Mouse (Mus musculus) limb, embryonic 11.5 days (tissue): Measurements from ENCODE around the gene Ddx20. TPM values are rescaled to one million over a fixed set of nuclear protein-coding genes. Genes with fewer than 3 reads are reported as not detected.
A peak's percentile ranks its signal among the peaks of the same experiment; 100 is the strongest.

Experiments
- ATAC-seq: fragments of 200-750 bp; cut with Nextera tagmentation; 2 replicates; pipeline ENCODE4 v1.8.0; 2017; ENCODE audit warnings: low read depth; ENCODE audit not compliant: insufficient number of reproducible peaks, low FRiP score, low TSS enrichment
- DNase-seq: peaks from one replicate; pipeline ENCODE4 v3.0.0-alpha.2; 2015; ENCODE audit warnings: low spot score
- H3K27ac ChIP-seq: fragments of 300-500 bp; sonication (generic); replicated peaks from 2 replicates; pipeline ENCODE4 v1.5.1; 2014; ENCODE audit warnings: low read depth, mild to moderate bottlenecking, low read length
- H3K27me3 ChIP-seq: fragments of 300-500 bp; sonication (generic); 2 replicates; pipeline ENCODE4 v1.6.1; 2014; ENCODE audit warnings: mild to moderate bottlenecking, low read length, mixed read lengths; ENCODE audit not compliant: control insufficient read depth, insufficient read depth
- H3K36me3 ChIP-seq: fragments of 300-500 bp; sonication (generic); 2 replicates; pipeline ENCODE4 v1.6.1; 2014; ENCODE audit warnings: mild to moderate bottlenecking, low read length, moderate library complexity, mixed read lengths; ENCODE audit not compliant: control insufficient read depth, insufficient read depth
- H3K4me1 ChIP-seq: fragments of 300-500 bp; sonication (generic); 2 replicates; pipeline ENCODE4 v1.6.1; 2014; ENCODE audit warnings: low read length, mixed read lengths; ENCODE audit not compliant: control insufficient read depth, insufficient read depth
- H3K4me2 ChIP-seq: fragments of 300-500 bp; sonication (generic); 2 replicates; pipeline ENCODE4 v1.6.1; 2014; ENCODE audit warnings: low read depth, mild to moderate bottlenecking, moderate library complexity; ENCODE audit not compliant: severe bottlenecking
- H3K4me3 ChIP-seq: fragments of 300-500 bp; sonication (generic); 2 replicates; pipeline ENCODE4 v1.5.1; 2014; ENCODE audit warnings: low read depth, low read length
- H3K9ac ChIP-seq: fragments of 300-500 bp; sonication (generic); 2 replicates; pipeline ENCODE4 v1.6.1; 2014; ENCODE audit warnings: mild to moderate bottlenecking, low read length
- H3K9me3 ChIP-seq: fragments of 300-500 bp; sonication (generic); 2 replicates; pipeline ENCODE4 v1.6.1; 2016; ENCODE audit warnings: low read length; ENCODE audit not compliant: control insufficient read depth
- WGBS: fragments of 180-500 bp; shearing (Covaris S2); extraction: QIAGEN DNeasy Blood & Tissue Kit; methylation state at CpG from one replicate; pipeline ENCODE4 v1.1.7; 2014; 5-methylcytosine and 5-hydroxymethylcytosine counted together
- polyA plus RNA-seq: library from polyadenylated mRNA; unstranded; fragments of >200 nt; fragmentation: Nextera tagmentation; extraction: Ambion mirVana; gene quantifications from 2 replicates; pipeline ENCODE4 v1.2.1, GENCODE M21; 2014

Ddx20 gene
- polyA plus RNA-seq, 1 experiment from 2014 or later, result 48.3 TPM

DNA sequence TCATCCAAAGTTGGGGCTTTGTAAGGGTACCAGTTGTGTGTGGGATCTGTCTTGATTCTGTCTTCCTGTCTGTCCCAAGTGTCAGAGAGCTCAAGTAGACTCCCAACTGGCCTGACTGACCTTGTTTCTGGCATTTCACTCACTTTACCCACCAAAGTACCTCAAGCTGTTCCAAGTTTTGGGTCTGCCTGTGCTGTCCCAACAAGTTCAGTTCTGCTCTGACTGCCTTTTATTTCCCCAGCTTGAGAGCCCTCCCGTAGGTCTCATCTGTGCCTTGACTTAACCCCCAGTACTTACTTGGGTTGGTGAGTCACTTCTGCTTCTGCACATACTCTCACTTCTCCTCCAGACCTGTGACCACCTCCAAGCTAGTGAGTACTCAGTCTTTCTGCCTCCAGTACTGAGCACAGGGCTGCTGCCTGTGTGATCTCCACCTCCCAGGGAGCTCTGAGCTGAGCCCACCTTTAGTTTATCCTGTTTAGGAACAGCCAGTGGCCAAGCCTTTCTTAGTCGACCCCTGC lies 34.4 kb upstream of the Ddx20 start:
- Histone ChIP-seq H3K4me3 (no peak overlapping the region), H3K9ac (no peak overlapping the region), H3K27me3 (no peaks in the 10 kb centered on the region), H3K4me1 (peaks cover 6% of the 10 kb centered on the region), H3K9me3 (no peaks in the 10 kb centered on the region; the same call in 1 of the 2 replicates), H3K36me3 (no peaks in the 10 kb centered on the region), H3K27ac (no peak overlapping the region), H3K4me2 (no peak overlapping the region)
- ATAC-seq (no peak), DNase-seq (no peak)
- WGBS, result 72% methylated on average over 2 of the region's 2 CpGs

DNA sequence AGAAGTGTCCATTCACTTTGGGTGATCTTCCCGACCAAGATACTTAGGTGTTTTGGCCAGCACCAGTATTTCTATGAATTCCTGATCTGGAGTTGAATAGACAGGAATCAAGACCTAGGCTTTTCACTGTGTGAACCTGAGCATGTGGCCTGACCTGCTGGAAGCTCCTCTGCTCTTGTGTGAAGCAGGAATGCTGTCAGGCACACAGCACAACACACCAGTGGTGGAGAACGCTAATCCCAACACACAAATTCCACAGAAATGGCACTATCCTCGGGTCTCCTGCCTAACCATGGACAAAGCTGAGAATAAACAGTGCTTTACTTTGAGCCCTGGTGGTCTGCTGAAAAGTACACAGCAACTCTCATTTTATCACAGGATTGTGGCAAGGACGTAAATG lies 33.1 kb upstream of the Ddx20 start:
- Histone ChIP-seq H3K4me2 (no peak overlapping the region), H3K27ac (no peak overlapping the region), H3K9me3 (no peaks in the 10 kb centered on the region; the same call in 1 of the 2 replicates), H3K4me1 (peaks cover 6% of the 10 kb centered on the region), H3K27me3 (no peaks in the 10 kb centered on the region), H3K4me3 (no peak overlapping the region), H3K36me3 (no peaks in the 10 kb centered on the region), H3K9ac (no peak overlapping the region)
- WGBS, result 79% methylated on average over 4 of the region's 4 CpGs
- ATAC-seq, result no peak
- DNase-seq, result no peak

DNA sequence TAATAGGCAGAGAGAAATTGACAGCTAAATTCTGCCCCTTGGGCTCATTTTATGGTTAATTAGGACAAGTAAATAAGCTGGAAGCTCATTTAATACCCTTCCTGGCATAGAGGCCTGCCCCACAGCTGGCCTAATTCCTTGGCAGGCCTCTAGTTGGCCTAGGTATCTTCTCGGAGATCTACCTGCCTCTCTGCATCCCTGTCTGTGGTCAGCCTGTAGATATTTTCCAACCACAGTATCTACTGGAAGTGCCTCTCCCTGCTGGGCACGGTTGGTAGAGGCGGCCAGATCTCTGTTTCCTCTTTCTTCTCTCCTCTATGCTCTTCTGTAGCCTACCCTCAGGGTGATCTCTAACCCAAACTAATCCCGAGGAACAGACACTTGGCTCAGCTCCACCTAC lies 32.6 kb upstream of the Ddx20 start:
- no peak for DNase-seq
- H3K27me3 ChIP-seq, result no peaks in the 10 kb centered on the region
- WGBS, result 81% methylated on average over 4 of the region's 4 CpGs
- no peaks in the 10 kb centered on the region for H3K36me3 ChIP-seq
- peaks cover 6% of the 10 kb centered on the region for H3K4me1 ChIP-seq
- no peak overlapping the region for H3K9ac ChIP-seq
- H3K4me3 ChIP-seq, result no peak overlapping the region
- H3K4me2 ChIP-seq, result no peak overlapping the region
- no peaks in the 10 kb centered on the region; the same call in 1 of the 2 replicates for H3K9me3 ChIP-seq
- no peak overlapping the region for H3K27ac ChIP-seq
- ATAC-seq, result no peak

DNA sequence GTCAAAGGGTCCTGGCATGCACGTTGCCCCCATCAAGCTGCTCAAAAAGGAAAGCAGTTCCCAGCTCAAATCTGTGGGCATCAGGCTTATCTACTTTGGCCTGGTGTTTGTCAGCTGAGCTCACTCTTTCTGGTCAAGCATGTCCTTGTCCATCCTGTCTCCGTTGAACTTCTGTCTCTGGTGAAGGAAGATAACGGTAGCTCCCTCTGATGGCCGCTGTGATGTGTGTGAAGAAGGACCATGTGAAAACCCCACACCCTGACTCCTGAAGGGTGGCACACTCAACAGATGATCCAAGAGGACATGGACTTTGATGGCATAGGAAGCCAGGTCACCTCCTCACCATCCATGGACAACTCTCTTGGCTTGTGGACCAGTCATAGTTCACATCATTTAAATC lies 31.4 kb upstream of the Ddx20 start:
- Histone ChIP-seq H3K36me3 (no peaks in the 10 kb centered on the region), H3K4me1 (peaks cover 14% of the 10 kb centered on the region), H3K4me3 (no peak overlapping the region), H3K9me3 (no peaks in the 10 kb centered on the region; the same call in 1 of the 2 replicates), H3K27ac (no peak overlapping the region), H3K4me2 (no peak overlapping the region), H3K27me3 (no peaks in the 10 kb centered on the region), H3K9ac (no peak overlapping the region)
- no peak for ATAC-seq
- 37% methylated on average over 4 of the region's 4 CpGs for WGBS
- no peak for DNase-seq

DNA sequence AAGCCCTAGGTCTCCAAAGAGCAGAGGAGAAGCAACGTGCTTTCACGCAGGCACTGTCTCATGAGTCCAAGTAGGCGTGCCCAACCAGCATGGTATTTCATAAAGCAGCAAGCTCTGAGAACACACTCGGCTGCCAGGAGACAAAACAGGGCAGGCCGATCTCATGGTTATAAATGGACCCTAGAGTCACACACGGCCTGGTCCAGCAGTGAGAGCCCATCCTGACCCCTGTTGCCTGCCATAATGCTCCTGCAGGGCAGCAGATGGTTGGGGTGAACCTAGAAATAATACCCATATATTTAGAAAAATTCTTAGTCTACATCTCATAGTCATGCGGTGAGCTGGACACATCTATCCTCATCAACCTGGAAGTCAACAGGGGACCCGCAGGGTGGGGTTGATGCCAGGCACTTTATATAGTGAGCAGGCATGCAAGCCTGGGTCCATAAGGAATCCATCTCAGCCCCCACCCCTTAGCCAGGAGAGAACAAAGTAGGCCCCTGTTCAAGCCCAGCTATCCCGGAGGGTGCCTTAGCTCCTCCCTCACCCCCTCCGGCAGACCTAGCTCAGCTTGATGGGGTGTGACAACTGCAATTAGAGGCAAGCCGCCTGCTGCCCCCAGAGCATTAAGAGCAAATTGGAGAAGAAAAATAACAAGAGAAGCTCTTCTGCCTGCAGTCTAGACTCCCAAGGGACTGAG lies 30.6 kb upstream of the Ddx20 start:
- H3K27ac ChIP-seq, result no peak overlapping the region
- H3K9ac ChIP-seq, result no peak overlapping the region
- DNase-seq (no peak), ATAC-seq (no peak)
- no peaks in the 10 kb centered on the region for H3K27me3 ChIP-seq
- H3K36me3 ChIP-seq, result no peaks in the 10 kb centered on the region
- WGBS, result 59% methylated on average over 11 of the region's 11 CpGs
- H3K4me2 ChIP-seq, result no peak overlapping the region
- H3K4me3 ChIP-seq, result no peak overlapping the region
- H3K9me3 ChIP-seq, result no peaks in the 10 kb centered on the region; the same call in 1 of the 2 replicates
- H3K4me1 ChIP-seq, result peaks cover 14% of the 10 kb centered on the region

DNA sequence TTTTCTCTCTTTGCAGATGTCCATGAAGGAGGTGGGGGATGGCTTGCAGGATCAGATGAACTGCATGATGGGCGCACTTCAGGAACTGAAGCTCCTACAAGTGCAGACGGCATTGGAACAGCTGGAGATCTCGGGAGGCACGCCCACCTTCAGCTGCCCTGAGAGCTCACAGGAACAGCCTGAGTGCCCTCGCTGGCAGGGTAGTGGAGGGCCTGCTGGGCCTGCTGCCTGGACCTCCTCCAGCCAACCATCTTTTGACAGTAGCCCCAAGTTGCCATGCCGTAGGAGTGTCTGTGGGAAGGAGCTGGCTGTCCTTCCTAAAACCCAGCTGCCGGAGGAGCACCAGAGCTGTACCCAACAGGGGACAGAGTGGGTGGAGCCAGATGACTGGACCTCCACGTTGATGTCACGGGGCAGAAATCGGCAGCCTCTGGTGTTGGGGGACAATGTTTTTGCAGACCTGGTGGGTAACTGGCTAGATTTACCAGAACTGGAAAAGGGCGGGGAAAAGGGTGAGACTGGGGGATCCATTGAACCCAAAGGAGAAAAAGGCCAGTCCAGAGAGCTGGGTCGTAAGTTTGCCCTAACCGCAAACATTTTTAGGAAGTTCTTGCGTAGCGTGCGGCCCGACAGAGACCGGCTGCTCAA lies 29.1 kb upstream of the Ddx20 start:
- no peak for DNase-seq

DNA sequence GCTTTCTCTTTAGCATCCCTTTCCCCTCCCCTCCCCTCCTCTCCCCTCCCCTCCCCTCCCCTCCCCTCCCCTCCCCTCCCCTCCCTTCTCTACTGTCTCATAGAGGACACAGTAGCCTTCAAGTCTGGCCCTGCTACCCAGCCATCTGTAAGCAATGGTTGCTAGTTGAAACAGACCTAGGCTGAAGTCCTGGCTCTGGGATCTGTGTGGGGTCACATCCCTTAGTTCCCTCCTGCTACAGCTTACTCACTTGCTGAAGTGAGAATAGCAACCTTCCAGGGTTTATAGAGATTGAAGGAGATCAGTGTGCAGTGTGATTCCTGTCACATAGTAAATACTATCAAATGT lies 27.4 kb upstream of the Ddx20 start:
- DNase-seq (no peak), ATAC-seq (no peak)
- no peaks in the 10 kb centered on the region for H3K27me3 ChIP-seq
- no peak overlapping the region for H3K4me3 ChIP-seq
- H3K36me3 ChIP-seq, result no peaks in the 10 kb centered on the region
- no peak overlapping the region for H3K9ac ChIP-seq
- H3K9me3 ChIP-seq, result no peaks in the 10 kb centered on the region; the same call in 1 of the 2 replicates
- peaks cover 14% of the 10 kb centered on the region for H3K4me1 ChIP-seq
- no peak overlapping the region for H3K27ac ChIP-seq
- H3K4me2 ChIP-seq, result no peak overlapping the region

More for the DNA sequence above, 29.1 kb upstream of the Ddx20 start:
- WGBS, result 58% methylated on average over 18 of the region's 18 CpGs
- no peaks in the 10 kb centered on the region for H3K27me3 ChIP-seq
- H3K27ac ChIP-seq, result no peak overlapping the region
- H3K4me3 ChIP-seq, result no peak overlapping the region
- H3K9ac ChIP-seq, result no peak overlapping the region
- no peak overlapping the region for H3K4me2 ChIP-seq
- ATAC-seq, result no peak
- H3K9me3 ChIP-seq, result no peaks in the 10 kb centered on the region; the same call in 1 of the 2 replicates
- no peaks in the 10 kb centered on the region for H3K36me3 ChIP-seq
- peaks cover 14% of the 10 kb centered on the region for H3K4me1 ChIP-seq

DNA sequence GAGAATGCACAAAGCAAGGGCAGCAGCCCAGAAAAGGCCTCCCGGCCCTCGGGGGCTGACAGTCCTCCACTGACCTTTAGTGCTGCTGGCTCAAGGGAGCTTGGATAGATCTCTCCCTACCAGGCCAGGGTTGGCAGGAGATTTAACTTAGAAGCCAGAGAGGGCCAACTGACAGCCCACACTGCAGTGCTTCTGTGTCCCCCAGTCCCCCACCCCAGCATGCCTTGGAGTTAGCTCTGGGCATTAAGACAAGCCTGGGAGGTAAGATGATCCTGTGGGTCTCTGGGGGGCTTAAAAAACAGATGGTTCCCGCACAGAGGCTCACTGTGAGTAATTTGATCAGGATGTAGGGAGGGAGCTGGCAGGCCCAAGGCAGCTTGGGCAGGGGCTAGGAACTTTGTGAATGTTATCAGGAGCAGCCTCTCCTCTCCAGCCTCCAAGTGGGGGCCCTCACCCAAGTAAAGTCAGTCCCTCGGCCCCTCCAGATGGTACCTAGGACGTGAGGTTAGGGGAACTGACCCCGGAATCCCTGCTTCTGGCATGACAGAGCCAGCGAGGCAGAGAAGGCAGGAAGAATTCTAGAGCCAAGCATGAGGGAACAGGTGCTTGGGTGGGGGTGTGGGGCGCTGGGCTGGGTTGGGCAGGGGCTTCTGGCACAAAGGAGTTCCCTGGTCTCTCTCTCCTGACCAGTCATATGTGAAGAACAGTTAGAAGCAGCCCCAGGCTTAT lies 26.9 kb upstream of the Ddx20 start:
- Histone ChIP-seq H3K36me3 (no peaks in the 10 kb centered on the region), H3K4me2 (no peak overlapping the region), H3K4me3 (no peak overlapping the region), H3K9me3 (no peaks in the 10 kb centered on the region; the same call in 1 of the 2 replicates), H3K4me1 (peaks cover 14% of the 10 kb centered on the region), H3K9ac (no peak overlapping the region), H3K27me3 (no peaks in the 10 kb centered on the region), H3K27ac (peak overlapping the region; percentile 59; the same call in 1 of the 2 replicates)
- peak; percentile 58 for DNase-seq
- peak; percentile 75 for ATAC-seq
- WGBS, result 7% methylated on average over 8 of the region's 8 CpGs
